Mouse (Mus musculus) urinary bladder, adult 2 months (tissue): ENCODE measurements around the gene Olfr805. TPM values are rescaled to one million over a fixed set of nuclear protein-coding genes. Genes with fewer than 3 reads are reported as not detected.

ENCODE experiments used
- DNase-seq: peaks from one replicate; pipeline ENCODE4 v3.0.0; 2022; ENCODE audit warnings: low spot score
- polyA plus RNA-seq: library from polyadenylated mRNA; depleted of rRNA; stranded (reverse); fragments of >200 nt; gene quantifications from 2 replicates; pipeline ENCODE4 v1.2.3, GENCODE M21; 2012; rRNA removed

Gene Olfr805
- not detected in 2 replicates for polyA plus RNA-seq

DNA sequence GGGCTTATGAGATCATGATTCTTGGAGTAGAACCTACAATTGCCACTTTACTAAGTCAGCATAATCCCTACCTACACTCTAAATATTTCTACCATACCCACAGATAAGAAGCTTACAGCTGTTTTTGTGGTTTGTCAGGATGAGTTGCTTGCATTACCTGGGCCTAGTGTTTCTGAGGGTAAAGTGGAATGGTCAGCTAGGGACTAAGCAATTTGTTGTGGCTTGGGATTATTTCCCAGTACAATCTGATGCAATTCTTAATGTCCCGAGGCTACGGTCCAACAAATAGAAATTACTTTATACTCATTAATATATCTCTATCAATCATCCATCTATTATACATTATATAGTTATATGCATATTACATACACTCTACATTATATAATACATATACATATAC, at the start of gene Olfr805:
Gene Olfr805 (minus strand): TSS at position 101 of the 400 bp plus-strand sequence.
- no peak for DNase-seq

DNA sequence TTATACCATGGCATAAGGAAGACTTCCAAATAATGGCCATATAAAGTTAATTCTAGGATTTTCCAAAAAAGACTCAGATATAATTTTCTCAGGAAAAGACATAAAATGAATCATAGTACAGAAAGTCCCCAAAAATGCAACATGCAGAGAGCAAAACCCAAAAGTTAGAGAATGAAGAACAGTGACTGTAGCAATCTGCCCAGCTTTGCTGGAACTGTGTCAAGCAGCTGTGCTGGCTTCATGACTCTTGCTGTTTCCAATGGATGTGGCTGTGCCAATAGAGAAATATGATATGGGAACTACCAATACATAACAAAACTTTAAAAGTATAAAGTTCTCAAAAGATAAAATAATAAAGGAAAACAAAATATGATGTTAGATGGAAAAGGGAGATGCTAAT, 48.9 kb upstream of the Olfr805 start:
- no peak for DNase-seq

DNA sequence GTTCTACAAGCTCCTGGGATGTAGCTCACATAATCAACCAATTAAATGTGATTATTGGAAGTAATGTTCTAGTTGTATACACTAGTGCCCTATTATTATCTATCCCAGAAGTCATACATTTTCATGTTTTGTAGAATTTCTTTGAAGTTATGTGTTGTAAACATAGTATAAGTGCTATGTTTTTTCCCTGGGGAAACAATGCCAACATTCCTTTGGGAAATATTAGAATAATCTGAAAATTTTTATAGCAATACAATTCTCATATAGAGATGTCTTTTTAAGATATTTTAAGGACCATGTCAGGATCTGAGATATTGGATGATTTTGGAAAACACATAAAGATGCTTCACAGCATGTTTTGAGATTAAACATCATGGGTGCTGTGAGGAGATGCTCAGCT, 45.2 kb upstream of the Olfr805 start, which contains the start of gene Olfr809:
Gene Olfr809 (plus strand): TSS at position 301 of the 400 bp plus-strand sequence.
- DNase-seq = no peak

DNA sequence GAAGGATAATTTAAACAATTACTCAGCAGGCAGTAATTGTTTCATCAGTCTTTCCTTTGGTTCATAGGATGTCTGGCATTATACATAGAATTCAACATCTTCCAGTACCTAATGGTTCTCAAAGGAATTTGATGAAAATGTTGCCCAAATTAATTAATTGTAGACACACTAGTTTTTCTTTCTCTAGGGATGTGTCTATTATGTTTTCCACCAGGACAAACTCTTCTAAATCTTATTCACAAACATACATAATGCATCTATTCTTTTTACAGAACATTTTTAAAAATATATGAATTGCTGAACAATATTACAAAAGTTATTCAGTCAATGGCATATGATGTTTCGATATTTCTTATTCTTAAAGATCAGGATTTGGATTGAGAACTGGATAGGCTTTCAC, 36.0 kb upstream of the Olfr805 start, which contains the start of gene Olfr808:
Gene Olfr808 (plus strand): TSS at position 301 of the 400 bp plus-strand sequence.
- DNase-seq = no peak

DNA sequence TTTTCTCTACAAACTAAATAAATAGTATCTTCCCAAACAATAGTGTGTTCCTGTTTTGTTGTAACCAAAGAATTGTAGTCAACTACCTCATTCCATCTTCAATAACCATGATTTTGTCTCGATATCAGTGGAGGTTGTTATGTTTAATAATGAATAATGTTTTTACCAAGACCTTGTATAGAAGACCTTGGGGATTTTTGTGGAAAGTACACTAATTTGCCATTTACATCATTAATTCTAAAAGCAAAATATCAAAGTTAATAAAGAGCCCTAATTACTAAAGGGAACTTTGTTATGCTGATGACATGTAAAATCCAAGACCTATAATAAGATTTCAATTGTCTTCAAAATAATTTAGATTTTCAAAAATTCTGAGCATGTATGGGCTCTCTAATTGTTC, 28.5 kb upstream of the Olfr805 start, which contains the start of gene Olfr807:
Gene Olfr807 (minus strand): TSS at position 101 of the 400 bp plus-strand sequence.
- DNase-seq = no peak

DNA sequence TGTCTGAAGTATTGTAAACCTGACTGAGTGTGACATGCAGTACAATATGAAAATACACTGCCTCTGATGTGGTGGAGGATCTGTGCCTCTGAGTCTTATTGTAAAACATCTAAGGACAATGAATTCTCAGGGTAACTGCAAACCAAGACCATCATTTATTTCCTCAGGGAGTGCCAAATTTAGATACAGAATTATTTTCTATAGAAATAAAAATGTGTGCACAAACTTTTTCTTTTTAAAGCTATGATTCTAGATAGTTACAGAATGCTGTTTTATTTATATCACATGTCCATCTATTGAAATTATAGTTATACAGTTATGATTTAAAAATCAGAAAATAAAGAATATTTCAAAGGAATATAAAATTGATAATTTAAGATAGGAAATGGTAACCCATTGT, 12.6 kb upstream of the Olfr805 start, which contains the start of gene Olfr806:
Gene Olfr806 (minus strand): TSS at position 101 of the 400 bp plus-strand sequence.
- no peak for DNase-seq

DNA sequence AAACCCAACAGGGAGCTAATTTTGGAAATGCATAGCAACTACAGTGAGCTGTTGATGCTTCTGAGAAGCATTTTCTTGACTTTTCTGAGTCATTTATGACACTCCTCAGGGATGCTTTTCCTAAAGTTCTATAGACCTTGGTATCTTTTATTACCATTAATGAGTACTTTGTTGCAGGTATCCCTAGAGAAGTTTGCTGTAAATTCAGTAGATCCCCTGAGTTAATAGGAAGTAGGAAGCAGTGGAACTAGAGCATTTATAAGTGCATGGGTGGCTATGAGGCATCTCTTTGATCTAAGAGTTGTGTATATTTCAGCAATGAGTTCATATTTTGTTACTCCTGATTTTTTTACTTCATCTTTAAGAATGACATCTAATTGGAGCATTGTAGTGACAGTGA, 26.3 kb downstream of the Olfr805 start, which contains the start of gene Olfr804:
Gene Olfr804 (plus strand): TSS at position 301 of the 400 bp plus-strand sequence.
- no peak for DNase-seq

DNA sequence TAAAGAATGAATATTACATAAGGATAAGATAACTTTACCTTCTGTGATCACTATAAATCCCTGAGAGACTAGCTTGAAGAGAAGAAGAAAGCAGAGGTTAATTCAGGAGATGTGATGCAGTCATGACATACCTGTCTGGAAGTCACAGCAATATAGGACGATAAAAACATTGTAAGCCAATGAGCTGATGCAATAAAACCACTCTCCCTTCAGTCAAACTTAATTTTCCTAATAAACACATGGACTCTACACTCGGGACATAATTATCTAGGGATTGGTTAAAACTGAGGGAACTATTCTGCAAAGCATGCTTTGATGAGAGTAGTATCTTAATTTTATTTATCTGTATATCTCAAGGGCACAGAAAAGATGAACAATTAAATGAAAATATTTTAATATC, 35.0 kb downstream of the Olfr805 start, which contains the start of gene Olfr803:
Gene Olfr803 (minus strand): TSS at position 101 of the 400 bp plus-strand sequence.
- no peak for DNase-seq

DNA sequence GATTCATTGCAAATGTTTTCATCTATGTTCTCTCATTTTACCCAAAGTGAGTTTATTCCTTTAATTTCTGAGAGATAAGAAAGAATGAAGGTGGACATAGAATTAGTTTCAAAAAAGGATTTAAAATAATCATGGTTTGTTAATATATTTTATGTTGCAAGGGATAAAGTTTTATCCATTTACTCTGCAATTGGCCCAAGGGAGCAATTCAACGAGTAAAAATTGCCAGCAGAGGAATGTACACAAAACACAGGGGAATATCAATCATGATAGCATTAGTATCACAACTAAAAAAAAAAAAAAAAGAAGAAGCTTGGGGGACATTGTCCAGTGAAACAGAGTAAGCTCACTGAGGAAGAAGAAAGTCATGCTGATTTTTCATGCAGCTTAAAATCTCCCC, 41.1 kb downstream of the Olfr805 start, which contains the start of gene Olfr802:
Gene Olfr802 (minus strand): TSS at position 101 of the 400 bp plus-strand sequence.
- no peak for DNase-seq

DNA sequence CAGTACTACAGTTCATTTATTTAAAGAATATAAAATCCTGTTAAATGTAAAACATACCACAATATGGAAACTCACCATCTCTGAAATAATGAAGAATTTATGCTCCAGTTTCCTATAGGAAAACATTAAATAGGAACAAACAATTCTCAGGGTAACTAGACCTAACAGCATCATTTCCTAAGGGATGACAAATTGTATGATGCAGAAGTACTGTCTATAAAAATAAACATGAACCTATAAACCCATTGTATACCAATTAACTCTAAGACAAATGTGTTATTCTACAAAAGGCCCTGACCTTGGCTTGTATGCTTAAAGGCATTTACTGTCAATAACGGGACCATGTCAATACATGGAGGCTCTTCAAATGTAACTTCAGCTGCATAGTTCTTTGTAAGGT, 55.4 kb downstream of the Olfr805 start, which contains the start of gene Olfr801:
Gene Olfr801 (minus strand): TSS at position 101 of the 400 bp plus-strand sequence.
- no peak for DNase-seq

Other genes with a start within 250 kb of the Olfr805 start
- gene Olfr789, start 244.6 kb downstream of the Olfr805 start, polyA plus RNA-seq = not detected in 2 replicates
- not detected in 2 replicates for gene Olfr790, start 230.9 kb downstream of the Olfr805 start, polyA plus RNA-seq
- not detected in 2 replicates for gene Olfr791, start 207.6 kb downstream of the Olfr805 start, polyA plus RNA-seq
- gene Olfr792, start 190.2 kb downstream of the Olfr805 start, polyA plus RNA-seq = not detected in 2 replicates
- gene Olfr794, start 161.7 kb downstream of the Olfr805 start, polyA plus RNA-seq = not detected in 2 replicates
- gene Olfr796, start 116.8 kb downstream of the Olfr805 start, polyA plus RNA-seq = not detected in 2 replicates
- gene Olfr798, start 101.4 kb downstream of the Olfr805 start, polyA plus RNA-seq = not detected in 2 replicates
- gene Olfr799, start 91.9 kb downstream of the Olfr805 start, polyA plus RNA-seq = not detected in 2 replicates
- gene Olfr800, start 71.7 kb downstream of the Olfr805 start, polyA plus RNA-seq = not detected in 2 replicates
- gene Olfr801, start 55.5 kb downstream of the Olfr805 start, polyA plus RNA-seq = not detected in 2 replicates
- gene Olfr802, start 41.2 kb downstream of the Olfr805 start, polyA plus RNA-seq = not detected in 2 replicates
- gene Olfr803, start 35.1 kb downstream of the Olfr805 start, polyA plus RNA-seq = not detected in 2 replicates
- gene Olfr804, start 26.2 kb downstream of the Olfr805 start, polyA plus RNA-seq = not detected in 2 replicates
- gene Olfr806, start 12.5 kb upstream of the Olfr805 start, polyA plus RNA-seq = not detected in 2 replicates
- gene Olfr807, start 28.4 kb upstream of the Olfr805 start, polyA plus RNA-seq = not detected in 2 replicates
- gene Olfr808, start 36.1 kb upstream of the Olfr805 start, polyA plus RNA-seq = not detected in 2 replicates
- gene Olfr809, start 45.3 kb upstream of the Olfr805 start, polyA plus RNA-seq = not detected in 2 replicates
- gene Olfr810, start 65.5 kb upstream of the Olfr805 start, polyA plus RNA-seq = not detected in 2 replicates
- gene Olfr811, start 75.0 kb upstream of the Olfr805 start, polyA plus RNA-seq = not detected in 2 replicates
- gene Olfr812, start 116.7 kb upstream of the Olfr805 start, polyA plus RNA-seq = not detected in 2 replicates
- gene Olfr813, start 126.0 kb upstream of the Olfr805 start, polyA plus RNA-seq = not detected in 2 replicates
- gene Olfr814, start 150.5 kb upstream of the Olfr805 start, polyA plus RNA-seq = not detected in 2 replicates
- gene Olfr815, start 176.5 kb upstream of the Olfr805 start, polyA plus RNA-seq = not detected in 2 replicates
- gene Olfr816, start 186.2 kb upstream of the Olfr805 start, polyA plus RNA-seq = not detected in 2 replicates
- gene Olfr818, start 219.7 kb upstream of the Olfr805 start, polyA plus RNA-seq = not detected in 2 replicates
- gene Olfr819, start 237.9 kb upstream of the Olfr805 start, polyA plus RNA-seq = not detected in 2 replicates
- not detected in 2 replicates for gene Olfr247, start 246.8 kb upstream of the Olfr805 start, polyA plus RNA-seq